Mouse (Mus musculus) NIH3T3 (cell line): ENCODE data around the gene Upk3b.
A peak's percentile ranks its signal among the peaks of the same experiment; 100 is the strongest.

Experiments
- DNase-seq: peaks from one replicate; pipeline ENCODE4 v3.0.0-alpha.2; 2012; ENCODE audit warnings: low read depth

Gene Upk3b

GRCm38 (mm10) chr5:136076284-136076683 is 38.0 kb downstream of the Upk3b start:
- DNase-seq: peak; percentile 57

GRCm38 (mm10) chr5:136077001-136077550 is 38.8 kb downstream of the Upk3b start:
- DNase-seq: no peak

- no peak for DNase-seq
Measured at GRCm38 (mm10) chr5:136078136-136078535, 39.8 kb downstream of the Upk3b start.

GRCm38 (mm10) chr5:136082345-136082744 is 44.0 kb downstream of the Upk3b start:
- peak; percentile 33 for DNase-seq

- DNase-seq: peak; percentile 98
Measured at GRCm38 (mm10) chr5:136083669-136084107, 45.4 kb downstream of the Upk3b start, which contains the start of gene Rasa4. Gene Rasa4, plus strand, starts transcription at chr5:136083916.

GRCm38 (mm10) chr5:136084144-136084881 is 46.0 kb downstream of the Upk3b start:
- peak; percentile 64 for DNase-seq

- DNase-seq: peak; percentile 70
Measured at GRCm38 (mm10) chr5:136084891-136085651, 46.8 kb downstream of the Upk3b start.

- DNase-seq: no peak
Measured at GRCm38 (mm10) chr5:136086290-136086689, 48.0 kb downstream of the Upk3b start.

- no peak for DNase-seq
Measured at GRCm38 (mm10) chr5:136088821-136089575, 50.7 kb downstream of the Upk3b start.

GRCm38 (mm10) chr5:136091927-136092326 is 53.6 kb downstream of the Upk3b start:
- DNase-seq: no peak

GRCm38 (mm10) chr5:136094249-136095010 is 56.1 kb downstream of the Upk3b start:
- DNase-seq: peak; percentile 95

GRCm38 (mm10) chr5:136095089-136095488 is 56.8 kb downstream of the Upk3b start:
- DNase-seq: no peak
